Mouse (Mus musculus) CD4-positive naive resting alpha-beta T cell, adult 57 days (primary cell): Measurements from ENCODE around the gene Mff. TPM values are rescaled to one million over a fixed set of nuclear protein-coding genes. Genes with fewer than 3 reads are reported as not detected.

ENCODE experiments used
- total RNA-seq: library from RNA; stranded (reverse); gene quantifications from one replicate; pipeline ENCODE4 v1.2.4, GENCODE M21; 2023

Mff gene
- 93.6 TPM for total RNA-seq

DNA sequence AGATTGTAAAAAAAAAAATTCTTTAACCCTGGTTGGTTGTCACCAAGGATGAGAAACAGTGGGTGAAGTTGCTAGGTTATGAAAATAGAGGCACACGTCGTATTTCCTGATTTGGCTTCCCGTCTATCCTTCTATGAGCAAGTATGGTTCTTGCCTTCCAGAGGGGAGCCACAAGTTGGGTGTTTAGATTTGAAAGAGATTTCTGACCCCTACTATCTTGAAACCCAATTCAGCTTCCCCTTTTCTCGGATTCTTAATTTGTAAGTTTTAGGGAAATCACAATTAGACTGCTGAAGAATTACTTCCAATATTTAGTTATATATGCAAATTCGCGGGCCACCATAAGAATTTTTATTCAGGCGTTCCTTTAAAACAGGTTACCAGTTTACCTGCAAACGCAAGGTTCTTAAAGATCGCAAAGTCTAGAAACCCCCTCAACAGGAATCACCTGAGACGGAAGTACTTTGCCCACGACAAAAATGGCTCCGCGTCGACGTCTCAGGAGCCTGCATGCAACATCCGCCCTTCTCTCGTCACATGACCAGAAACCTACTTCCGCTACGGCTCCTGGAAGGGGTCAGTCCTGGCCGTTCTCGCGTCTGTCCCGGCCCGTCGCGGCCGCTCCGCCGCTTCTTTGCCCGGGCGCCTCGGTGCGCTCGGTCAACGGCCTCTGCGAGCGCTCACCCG lies at the start of gene Mff:
Mff (plus strand) TSS at position 552 of the 687 bp plus-strand sequence.

GRCm38 (mm10) chr1:82768269-82768668 lies 43.6 kb downstream of the Mff start, which contains the start of gene Tm4sf20:
TSS of gene Tm4sf20 (minus strand) at chr1:82768461.

DNA sequence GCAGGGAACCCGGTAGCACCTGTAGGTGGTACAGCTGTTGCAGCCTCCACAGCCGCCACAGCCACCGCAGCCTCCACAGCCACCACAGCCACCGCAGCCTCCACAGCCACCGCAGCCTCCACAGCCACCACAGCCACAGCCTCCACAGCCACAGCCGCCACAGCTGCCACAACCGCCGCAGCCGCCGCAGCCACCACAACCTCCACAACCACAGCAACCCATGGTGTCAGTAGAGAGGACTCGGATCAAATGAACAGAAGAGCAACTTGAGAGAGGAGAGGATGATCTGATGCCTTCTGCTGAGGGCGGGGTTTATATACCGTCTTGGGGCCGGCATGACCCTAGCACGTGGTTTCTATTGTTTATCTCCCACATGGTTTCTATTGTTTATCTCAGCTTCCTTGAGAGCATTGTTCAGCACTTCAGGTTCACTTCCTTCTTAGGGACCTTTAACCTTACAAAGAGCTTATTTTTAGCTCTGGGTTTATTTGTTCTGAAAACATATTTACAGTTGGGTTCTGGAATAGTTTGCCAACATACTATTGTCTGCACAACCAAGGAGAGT lies 46.4 kb downstream of the Mff start, which contains the start of gene Gm47791:
Gm47791 (minus strand) TSS at position 222 of the 565 bp plus-strand sequence.

Other genes with a start within 250 kb of the Mff start
- 0.09 TPM for gene Col4a4, start 138.0 kb upstream of the Mff start, total RNA-seq
- not detected for gene Col4a3, start 138.0 kb upstream of the Mff start, total RNA-seq
- not detected for gene Tm4sf20, start 43.6 kb downstream of the Mff start, total RNA-seq
- not detected for gene Gm47791, start 46.4 kb downstream of the Mff start, total RNA-seq
- 102 TPM for gene Agfg1, start 114.6 kb downstream of the Mff start, total RNA-seq
- gene A030005L19Rik, start 188.4 kb downstream of the Mff start, total RNA-seq = 5.9 TPM
- gene A030014E15Rik, start 200.0 kb downstream of the Mff start, total RNA-seq = 0.77 TPM
- not detected for gene Gm6217, start 206.5 kb downstream of the Mff start, total RNA-seq
- not detected for gene A030003K21Rik, start 218.5 kb downstream of the Mff start, total RNA-seq
- not detected for gene Gm7544, start 231.1 kb downstream of the Mff start, total RNA-seq
- gene Gm47955, start 235.4 kb downstream of the Mff start, total RNA-seq = not detected